Mouse (Mus musculus) kidney, postnatal 0 days (tissue): Measurements from ENCODE around the gene Fam83g. TPM values are rescaled to one million over a fixed set of nuclear protein-coding genes. Genes with fewer than 3 reads are reported as not detected.
A peak's percentile ranks its signal among the peaks of the same experiment; 100 is the strongest.

ENCODE experiments used
- ATAC-seq: fragments of 200-750 bp; cut with Nextera tagmentation; replicated peaks from 2 replicates; pipeline ENCODE4 v1.8.0; 2017; ENCODE audit warnings: low read depth, moderate number of reproducible peaks, moderate TSS enrichment, moderate library complexity; ENCODE audit not compliant: low FRiP score
- DNase-seq: peaks from one replicate; pipeline ENCODE4 v3.0.0-alpha.2; 2016; ENCODE audit warnings: low spot score
- H3K27ac ChIP-seq: fragments of 300-500 bp; sonication (generic); 2 replicates; pipeline ENCODE4 v1.5.1; 2014; ENCODE audit warnings: mild to moderate bottlenecking
- H3K27me3 ChIP-seq: fragments of 300-500 bp; sonication (generic); 2 replicates; pipeline ENCODE4 v1.6.1; 2014; ENCODE audit warnings: low read length, mixed read lengths; ENCODE audit not compliant: insufficient read depth
- H3K36me3 ChIP-seq: fragments of 300-500 bp; sonication (generic); 2 replicates; pipeline ENCODE4 v1.6.1; 2014; ENCODE audit warnings: low read length, mixed read lengths; ENCODE audit not compliant: insufficient read depth
- H3K4me1 ChIP-seq: fragments of 300-500 bp; sonication (generic); replicated peaks from 2 replicates; pipeline ENCODE4 v1.6.1; 2014; ENCODE audit warnings: antibody characterized with exemption, low read length, mixed read lengths; ENCODE audit not compliant: insufficient read depth
- H3K4me2 ChIP-seq: fragments of 300-500 bp; sonication (generic); 2 replicates; pipeline ENCODE4 v1.6.1; 2014; ENCODE audit warnings: mild to moderate bottlenecking, low read length, moderate library complexity, mixed read lengths
- H3K4me3 ChIP-seq: fragments of 300-500 bp; sonication (generic); replicated peaks from 2 replicates; pipeline ENCODE4 v1.5.1; 2014; ENCODE audit warnings: low read depth, low read length
- H3K9ac ChIP-seq: fragments of 300-500 bp; sonication (generic); 2 replicates; pipeline ENCODE4 v1.6.1; 2014; ENCODE audit warnings: low read depth, low read length
- H3K9me3 ChIP-seq: fragments of 300-500 bp; sonication (generic); replicated peaks from 2 replicates; pipeline ENCODE4 v1.6.1; 2016; ENCODE audit warnings: low read length, inconsistent platforms, mixed read lengths
- CTCF ChIP-seq: IDR thresholded peaks from 2 replicates; pipeline ENCODE4 v1.5.1; 2016; ENCODE audit warnings: antibody characterized with exemption, low read depth, mild to moderate bottlenecking, moderate library complexity
- WGBS: fragments of 180-500 bp; shearing (Covaris S2); extraction: QIAGEN DNeasy Blood & Tissue Kit; methylation state at CpG from one replicate; pipeline ENCODE4 v1.1.7; 2014; 5-methylcytosine and 5-hydroxymethylcytosine counted together
- polyA plus RNA-seq: library from polyadenylated mRNA; unstranded; fragments of >200 nt; fragmentation: Nextera tagmentation; extraction: Ambion mirVana; gene quantifications from 2 replicates; pipeline ENCODE4 v1.2.1, GENCODE M21; 2015

Fam83g gene
- polyA plus RNA-seq, 1 experiment from 2014 or later, result 2.9 TPM

DNA sequence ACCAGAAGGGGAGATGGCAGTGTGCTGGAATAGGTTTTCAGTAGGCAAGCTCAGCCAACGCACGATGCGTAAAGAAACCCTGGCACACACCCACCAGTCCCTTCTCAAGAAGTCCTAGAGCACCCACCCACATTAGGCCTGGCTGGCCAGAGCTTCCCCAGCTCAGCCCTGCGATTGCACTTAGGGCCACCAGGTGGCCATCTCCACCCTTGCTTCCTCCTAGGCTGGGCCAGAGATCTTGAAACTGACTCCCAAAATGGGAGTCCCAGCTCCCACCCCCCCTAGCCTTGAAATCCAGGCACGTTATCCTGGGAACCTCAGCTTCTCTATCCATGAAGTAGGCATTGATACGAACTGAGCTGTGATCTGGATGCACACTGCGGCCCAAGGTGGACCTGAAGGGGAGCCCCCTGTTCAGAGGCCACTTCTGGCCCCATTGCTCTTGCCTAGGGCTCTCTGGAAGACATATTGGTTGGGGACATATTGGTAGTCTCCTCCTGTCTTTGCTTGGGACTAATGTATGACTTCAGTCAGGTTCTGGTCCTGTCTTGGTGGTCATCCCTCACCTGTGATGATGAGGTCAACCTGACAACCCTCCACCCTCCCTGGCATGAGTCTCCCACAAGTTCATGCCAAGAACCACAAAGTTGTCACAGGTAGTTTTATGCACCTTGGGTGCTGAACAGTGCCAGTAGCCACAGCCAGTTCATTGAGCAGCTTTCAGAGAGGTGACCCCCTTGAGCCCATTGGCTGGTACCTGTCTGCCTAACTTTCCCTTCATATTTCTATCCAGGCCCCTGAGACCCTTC, 17.7 kb upstream of the Fam83g start:
- DNase-seq (peak; percentile 78), ATAC-seq (peak; percentile 47; the same call in 1 of the 2 replicates)
- H3K9me3 ChIP-seq, result no peaks in the 10 kb centered on the region
- no peaks in the 10 kb centered on the region for H3K36me3 ChIP-seq
- H3K4me1 ChIP-seq, result no peaks in the 10 kb centered on the region
- no peak overlapping the region for H3K4me2 ChIP-seq
- TF ChIP-seq CTCF, result peak; percentile 87
- no peak overlapping the region for H3K4me3 ChIP-seq
- 47% methylated on average over 7 of the region's 7 CpGs for WGBS
- H3K27me3 ChIP-seq, result no peaks in the 10 kb centered on the region
- no peak overlapping the region for H3K27ac ChIP-seq
- no peak overlapping the region for H3K9ac ChIP-seq

DNA sequence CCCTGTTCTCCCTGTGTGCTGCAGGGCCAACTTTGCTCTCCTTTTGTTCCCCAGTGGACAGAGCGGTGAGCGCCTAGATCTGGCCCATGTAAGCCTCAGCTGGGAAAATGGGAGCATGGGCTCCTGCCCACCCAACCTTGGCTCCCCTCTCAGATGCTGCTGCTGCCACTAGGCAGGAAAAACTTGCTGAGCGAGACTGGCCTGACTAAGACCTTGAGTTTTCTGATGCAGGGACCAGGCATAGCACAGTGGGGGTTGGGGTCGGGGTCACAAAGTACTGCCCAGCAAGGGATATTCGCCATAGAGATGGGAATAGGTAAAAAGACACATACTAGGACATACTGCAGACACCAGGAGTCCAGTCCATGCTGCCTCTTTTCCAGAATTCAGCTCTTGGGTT, 16.6 kb upstream of the Fam83g start:
- Histone ChIP-seq H3K4me3 (no peak overlapping the region), H3K36me3 (no peaks in the 10 kb centered on the region), H3K4me1 (no peaks in the 10 kb centered on the region), H3K27ac (no peak overlapping the region), H3K27me3 (no peaks in the 10 kb centered on the region), H3K9ac (no peak overlapping the region), H3K4me2 (no peak overlapping the region), H3K9me3 (no peaks in the 10 kb centered on the region)
- 81% methylated on average over 5 of the region's 5 CpGs for whole genome bisulfite sequencing
- no peak for TF ChIP-seq CTCF
- ATAC-seq (no peak), DNase-seq (no peak)

DNA sequence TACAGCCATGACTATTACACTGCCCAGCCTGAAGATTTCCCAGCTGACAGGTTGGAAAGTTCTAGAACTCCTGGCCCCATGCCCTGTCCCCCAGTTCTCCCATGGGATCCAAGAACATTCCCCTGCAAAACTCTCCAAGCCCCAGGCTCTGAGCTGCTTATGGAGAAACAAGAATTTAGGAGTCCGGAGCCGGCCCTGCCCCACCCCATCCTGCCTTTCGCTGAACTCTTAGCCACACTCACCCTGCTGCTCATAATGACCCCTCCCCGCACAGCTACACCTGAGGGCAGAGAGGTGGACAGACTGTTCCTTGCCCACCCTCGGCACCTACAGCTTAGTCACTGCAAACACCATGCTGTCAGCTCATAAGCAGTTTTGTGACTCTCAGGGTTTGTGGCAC, 16.1 kb upstream of the Fam83g start:
- DNase-seq (no peak), ATAC-seq (no peak)
- H3K9me3 ChIP-seq, result no peaks in the 10 kb centered on the region
- 61% methylated on average over 5 of the region's 5 CpGs for WGBS
- no peak overlapping the region for H3K27ac ChIP-seq
- H3K36me3 ChIP-seq, result no peaks in the 10 kb centered on the region
- no peak overlapping the region for H3K4me2 ChIP-seq
- TF ChIP-seq CTCF, result no peak
- no peaks in the 10 kb centered on the region for H3K27me3 ChIP-seq
- no peak overlapping the region for H3K9ac ChIP-seq
- no peak overlapping the region for H3K4me3 ChIP-seq
- no peaks in the 10 kb centered on the region for H3K4me1 ChIP-seq

DNA sequence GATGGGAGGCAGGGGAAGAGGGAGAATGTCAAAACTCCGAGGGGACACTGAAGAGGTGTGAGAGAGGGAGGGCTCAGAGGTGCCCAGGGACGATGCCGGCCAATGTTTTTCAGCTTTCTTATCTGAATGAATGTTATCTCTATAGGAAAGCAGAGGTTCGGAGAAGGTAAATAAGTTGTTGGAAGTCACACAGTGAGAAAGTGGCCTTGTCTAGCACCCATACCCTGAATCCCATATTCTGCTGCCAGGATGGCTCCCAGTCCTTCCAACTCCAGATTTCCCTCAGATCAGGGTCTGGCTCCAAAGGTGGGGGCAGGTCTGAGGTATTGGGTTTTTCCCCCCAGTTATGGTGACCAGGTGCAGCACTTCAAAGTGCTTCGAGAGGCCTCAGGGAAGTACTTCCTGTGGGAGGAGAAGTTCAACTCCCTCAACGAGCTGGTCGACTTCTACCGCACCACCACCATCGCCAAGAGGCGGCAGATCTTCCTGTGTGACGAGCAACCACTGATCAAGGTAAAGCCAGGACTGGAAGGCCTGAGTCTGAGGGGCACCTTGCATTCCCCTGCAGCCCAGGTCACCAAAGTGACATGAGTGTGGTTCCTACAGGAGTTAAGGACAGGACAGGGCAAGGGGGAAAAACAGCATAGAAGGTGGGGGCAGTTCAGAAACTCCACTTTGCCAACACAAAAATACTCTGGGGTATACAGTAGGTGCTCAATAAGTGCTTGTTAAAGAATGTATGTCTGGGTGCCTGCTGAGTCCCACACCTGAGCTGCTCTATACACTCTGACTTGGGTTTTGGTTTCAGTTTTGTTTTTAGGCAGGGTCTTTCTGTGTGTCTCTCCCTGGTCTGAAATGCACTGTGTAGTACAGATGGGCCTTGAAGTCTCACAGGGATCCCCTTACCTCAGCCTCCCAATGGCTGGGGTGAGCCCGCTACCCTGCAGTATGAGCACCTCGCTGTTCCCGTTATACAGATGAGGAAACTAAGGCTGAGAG, 14.1 kb upstream of the Fam83g start:
- Histone ChIP-seq H3K9ac (no peak overlapping the region), H3K36me3 (no peaks in the 10 kb centered on the region), H3K4me2 (no peak overlapping the region), H3K9me3 (no peaks in the 10 kb centered on the region), H3K4me3 (no peak overlapping the region), H3K4me1 (peaks cover 4% of the 10 kb centered on the region; the same call in 1 of the 2 replicates), H3K27me3 (no peaks in the 10 kb centered on the region), H3K27ac (no peak overlapping the region)
- WGBS, result 62% methylated on average over 14 of the region's 14 CpGs
- DNase-seq (no peak), ATAC-seq (no peak)
- no peak for TF ChIP-seq CTCF

DNA sequence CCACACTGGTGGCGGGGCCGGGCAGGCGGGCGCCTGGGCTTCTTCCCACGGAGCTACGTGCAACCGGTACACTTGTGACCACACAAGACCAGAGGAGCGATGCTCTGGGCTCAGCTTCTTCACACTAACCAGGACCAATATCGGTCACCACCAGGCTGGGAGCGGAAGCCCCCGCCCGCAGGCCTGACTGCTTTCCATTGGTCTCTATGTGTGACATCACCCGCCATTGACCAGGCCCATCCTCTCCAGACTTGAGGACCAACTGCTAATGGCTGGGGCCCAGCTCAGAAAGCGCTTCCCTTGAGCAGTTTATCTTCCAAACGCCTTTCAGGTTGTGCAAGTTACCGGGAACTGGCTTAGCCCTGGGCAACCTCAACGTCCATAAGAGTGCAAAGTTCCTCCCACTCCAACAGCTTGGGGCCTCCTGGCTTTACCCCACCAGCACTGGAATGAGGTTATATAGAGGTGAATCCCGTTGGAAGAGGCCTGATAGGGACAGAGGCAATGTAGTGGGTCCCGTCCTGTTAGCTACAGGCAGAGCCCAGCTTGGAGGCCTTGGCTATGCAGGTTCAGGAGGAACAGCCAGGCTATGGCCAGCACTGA, 12.0 kb upstream of the Fam83g start:
- Histone ChIP-seq H3K4me3 (no peak overlapping the region), H3K36me3 (no peaks in the 10 kb centered on the region), H3K27me3 (no peaks in the 10 kb centered on the region; the same call in 1 of the 2 replicates), H3K27ac (no peak overlapping the region), H3K9me3 (no peaks in the 10 kb centered on the region), H3K4me2 (no peak overlapping the region), H3K9ac (no peak overlapping the region), H3K4me1 (peaks cover 4% of the 10 kb centered on the region; the same call in 1 of the 2 replicates)
- ATAC-seq, result no peak
- WGBS, result 64% methylated on average over 19 of the region's 19 CpGs
- no peak for DNase-seq
- TF ChIP-seq CTCF, result no peak

DNA sequence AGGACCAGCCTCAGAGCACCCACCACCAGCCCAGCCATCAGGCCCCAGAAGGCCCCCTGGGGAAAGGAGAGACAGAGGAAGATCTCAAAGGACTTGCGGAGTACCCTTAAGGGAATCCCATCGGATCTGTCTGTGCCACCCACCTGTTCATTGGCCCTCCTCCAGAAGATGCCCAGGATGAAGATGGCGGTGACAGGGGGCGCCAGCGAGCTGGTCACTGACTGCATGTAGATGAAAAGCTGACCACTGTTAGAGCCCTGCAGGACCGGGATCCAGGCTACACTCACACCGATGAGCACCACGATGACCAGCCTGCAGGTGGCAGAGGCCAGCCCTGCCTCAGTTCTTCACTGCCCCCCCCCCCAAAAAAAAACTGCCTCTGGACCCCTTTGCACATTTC, 10.2 kb upstream of the Fam83g start:
- Histone ChIP-seq H3K27ac (no peak overlapping the region), H3K4me2 (no peak overlapping the region), H3K4me1 (peaks cover 4% of the 10 kb centered on the region; the same call in 1 of the 2 replicates), H3K9me3 (no peaks in the 10 kb centered on the region), H3K9ac (no peak overlapping the region), H3K4me3 (no peak overlapping the region), H3K36me3 (no peaks in the 10 kb centered on the region), H3K27me3 (no peaks in the 10 kb centered on the region; the same call in 1 of the 2 replicates)
- peak; percentile 56 for TF ChIP-seq CTCF
- ATAC-seq (no peak), DNase-seq (no peak)
- WGBS, result 45% methylated on average over 8 of the region's 8 CpGs
